In genomic region chr2:131261481-131262212, GRCm38 (mm10) we compare ENCODE assay signal across 1 mouse cellular context.
TF ChIP-seq lines count a peak whose summit lies in the region.

No protein-coding gene starts in this region.

TF ChIP-seq in CH12.LX, 34 proteins besides CTCF, POLR2A, EP300 and RAD21 (continued from another document):
- TF ChIP-seq NELFE (IDR thresholded peaks at IDR 0.05; ENCODE audit: low read depth, low read length) (no peak), USF1 (IDR thresholded peaks at IDR 0.05; ENCODE audit: low read depth, low read length) (no peak), CHD1 (IDR thresholded peaks at IDR 0.05; ENCODE audit: low read depth, low read length) (no peak), MAFK (IDR thresholded peaks at IDR 0.05; ENCODE audit: insufficient replicate concordance, low read length) (no peak), SIN3A (IDR thresholded peaks at IDR 0.05; ENCODE audit: low read length) (no peak), KAT2A (IDR thresholded peaks at IDR 0.05; ENCODE audit: insufficient replicate concordance, low read length) (no peak), MAX (IDR thresholded peaks at IDR 0.05; ENCODE audit: low read length) (no peak), MEF2A (IDR thresholded peaks at IDR 0.05; ENCODE audit: borderline replicate concordance, low read depth, low read length) (no peak), USF2 (conservative IDR thresholded peaks at IDR 0.05; ENCODE audit: low read depth, low read length) (no peak), POLR2AphosphoS2 (IDR thresholded peaks at IDR 0.05; ENCODE audit: low read depth, low read length) (no peak), UBTF (IDR thresholded peaks at IDR 0.05; ENCODE audit: low read depth, low read length) (no peak), MYC (IDR thresholded peaks at IDR 0.05; ENCODE audit: low read depth, low read length) (no peak), ZKSCAN1 (IDR thresholded peaks at IDR 0.05; ENCODE audit: borderline replicate concordance, low read depth, low read length) (no peak), GABPA (IDR thresholded peaks at IDR 0.05; ENCODE audit: insufficient replicate concordance, low read depth, low read length) (no peak), TCF12 (IDR thresholded peaks at IDR 0.05; ENCODE audit: low read depth, low read length) (no peak), SMC3 (IDR thresholded peaks at IDR 0.05; ENCODE audit: low read depth, low read length) (no peak), IRF4 (IDR thresholded peaks at IDR 0.05; ENCODE audit: low read depth, low read length) (no peak)
